Mouse (Mus musculus): Measurements from ENCODE around the gene Polr3gl. TPM values are rescaled to one million over a fixed set of nuclear protein-coding genes. Genes with fewer than 3 reads are reported as not detected.

Gene Polr3gl
- polyA plus RNA-seq, 1 experiment from 2014 or later: 52.1 TPM

DNA sequence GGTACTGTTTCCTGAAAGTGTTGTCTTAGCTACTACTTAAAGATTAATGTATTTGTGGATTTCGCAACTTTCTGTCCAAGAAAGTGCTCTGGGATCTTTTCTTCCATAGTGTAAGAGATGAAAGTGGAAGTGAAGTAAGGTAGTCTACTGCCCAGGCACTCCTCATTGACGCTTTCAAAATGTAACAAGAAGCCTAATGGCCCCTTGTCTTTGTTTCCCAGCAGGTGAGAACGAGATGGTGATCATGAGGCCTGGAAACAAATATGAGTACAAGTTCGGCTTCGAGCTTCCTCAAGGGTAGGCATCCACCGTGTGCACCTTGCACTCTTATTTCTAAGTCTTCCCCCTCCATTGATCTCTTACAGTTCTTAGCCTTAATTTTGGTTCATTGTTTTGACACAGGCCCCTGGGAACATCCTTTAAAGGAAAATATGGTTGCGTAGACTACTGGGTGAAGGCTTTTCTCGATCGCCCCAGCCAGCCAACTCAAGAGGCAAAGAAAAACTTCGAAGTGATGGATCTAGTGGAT, 35.2 kb downstream of the Polr3gl start:
- Histone ChIP-seq H3K4me1 (peaks cover 42% of the 10 kb centered on the region), H3K36me3 (peaks cover 21% of the 10 kb centered on the region), H3K4me2 (replicated peaks) (peak overlapping the region; percentile 79), H3K9me3 (no peaks in the 10 kb centered on the region), H3K4me3 (peak overlapping the region; percentile 79), H3K9ac (peak overlapping the region; percentile 81), H3K27me3 (no peaks in the 10 kb centered on the region), H3K27ac (peak overlapping the region; percentile 91; the same call in 1 of the 2 replicates)
- WGBS: 47% methylated on average over 10 of the region's 10 CpGs
- no peak for ATAC-seq (ENCODE audit: insufficient number of reproducible peaks, insufficient read depth, low FRiP score, low TSS enrichment)

DNA sequence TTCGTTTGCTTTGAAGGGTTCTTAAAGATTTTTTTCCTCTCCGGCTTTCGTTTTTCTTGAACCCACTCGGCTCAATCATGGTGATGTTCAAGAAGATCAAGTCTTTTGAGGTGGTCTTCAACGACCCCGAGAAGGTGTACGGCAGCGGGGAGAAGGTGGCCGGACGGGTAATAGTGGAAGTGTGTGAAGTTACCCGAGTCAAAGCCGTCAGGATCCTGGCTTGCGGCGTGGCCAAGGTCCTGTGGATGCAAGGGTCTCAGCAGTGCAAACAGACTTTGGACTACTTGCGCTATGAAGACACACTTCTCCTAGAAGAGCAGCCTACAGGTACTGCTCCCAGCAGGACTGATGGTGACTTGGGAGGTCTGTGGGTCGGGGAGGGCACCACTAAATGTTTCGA, 35.8 kb downstream of the Polr3gl start:
- Histone ChIP-seq H3K4me2 (replicated peaks) (peak overlapping the region; percentile 79), H3K9ac (peak overlapping the region; percentile 81), H3K4me1 (peaks cover 42% of the 10 kb centered on the region), H3K4me3 (peak overlapping the region; percentile 79), H3K9me3 (no peaks in the 10 kb centered on the region), H3K36me3 (peaks cover 21% of the 10 kb centered on the region), H3K27me3 (no peaks in the 10 kb centered on the region), H3K27ac (peak overlapping the region; percentile 91)
- under 1% methylated on average over 17 of the region's 17 CpGs for WGBS
- ATAC-seq (ENCODE audit: insufficient number of reproducible peaks, insufficient read depth, low FRiP score, low TSS enrichment): peak; percentile 13; the same call in 1 of the 2 replicates

DNA sequence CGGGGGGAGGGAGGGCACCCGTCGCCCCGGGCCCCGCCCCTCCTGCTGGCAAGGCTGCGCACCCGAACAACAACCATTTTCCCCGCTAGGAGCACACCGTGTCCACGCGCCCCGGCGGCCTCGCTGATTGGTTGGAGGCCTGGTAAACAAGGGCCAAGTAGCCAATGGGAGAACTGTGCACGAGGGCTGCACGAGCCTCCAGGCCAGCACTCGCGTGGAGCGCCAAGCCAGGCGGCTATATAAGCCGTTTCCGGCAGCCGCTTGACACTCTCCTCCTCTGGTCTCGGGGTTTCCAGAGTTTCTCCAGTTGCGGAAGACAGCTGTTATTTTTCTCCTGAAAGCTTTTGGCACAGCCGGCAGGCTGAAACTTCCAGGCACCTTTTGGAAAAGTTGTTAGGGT, 36.3 kb downstream of the Polr3gl start, which contains the start of gene Txnip:
Gene Txnip (plus strand): TSS at position 264 of the 400 bp plus-strand sequence.
- peaks cover 42% of the 10 kb centered on the region for H3K4me1 ChIP-seq
- WGBS: under 1% methylated on average over 26 of the region's 26 CpGs

DNA sequence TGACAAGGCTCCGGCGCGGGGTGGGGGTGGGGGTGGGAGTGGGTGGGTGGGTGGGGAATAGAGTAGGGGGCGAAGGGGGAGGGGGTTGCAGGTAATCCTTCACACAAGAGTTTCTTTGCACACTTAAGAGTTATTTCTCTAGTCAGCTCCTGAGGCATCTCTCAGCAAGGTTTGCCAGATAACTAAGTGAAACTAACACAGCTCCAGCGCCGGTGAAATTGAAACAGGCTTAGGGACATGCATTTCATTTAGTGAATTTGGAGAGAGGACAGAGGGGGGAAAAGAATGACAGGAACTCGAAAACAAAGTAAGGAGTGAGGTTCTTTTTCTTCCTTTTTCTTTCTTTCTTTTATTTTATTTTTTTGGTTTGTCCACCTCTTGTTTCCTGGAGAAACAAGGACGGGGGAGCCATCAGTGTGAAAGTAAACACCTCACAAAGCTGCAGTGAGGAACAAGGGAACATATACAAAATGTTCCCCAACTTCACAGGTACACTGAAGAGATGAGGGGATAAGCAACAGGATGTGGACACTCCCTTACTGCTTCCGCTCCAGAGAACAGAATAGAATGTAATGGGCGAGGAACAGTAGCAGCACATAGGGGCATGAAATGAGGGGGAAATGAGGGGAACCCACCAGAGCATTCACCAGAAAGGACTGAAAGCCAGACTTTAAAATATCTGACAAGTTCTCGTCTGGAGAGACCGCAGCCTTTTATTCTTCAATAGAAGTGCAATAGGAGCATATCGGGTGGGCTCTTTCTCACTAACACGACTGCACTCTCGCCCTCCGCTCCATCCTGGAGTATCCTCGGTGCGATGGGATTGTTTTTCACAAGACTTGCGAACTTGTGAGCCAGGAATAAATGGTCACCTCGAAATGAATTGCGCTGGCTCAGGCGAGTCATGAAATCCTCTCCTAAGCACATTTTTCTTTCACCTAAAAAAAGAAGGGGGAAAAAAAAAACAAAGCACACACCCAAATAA, 37.0 kb downstream of the Polr3gl start:
- Histone ChIP-seq H3K4me1 (peaks cover 42% of the 10 kb centered on the region), H3K4me2 (replicated peaks) (peak overlapping the region; percentile 79), H3K27ac (peak overlapping the region; percentile 91), H3K36me3 (peaks cover 21% of the 10 kb centered on the region), H3K9me3 (no peaks in the 10 kb centered on the region), H3K4me3 (peak overlapping the region; percentile 79), H3K9ac (peak overlapping the region; percentile 81), H3K27me3 (no peaks in the 10 kb centered on the region)
- no peak for ATAC-seq (ENCODE audit: insufficient number of reproducible peaks, insufficient read depth, low FRiP score, low TSS enrichment)
- WGBS: 5% methylated on average over 22 of the region's 22 CpGs

More for the DNA sequence above, 36.3 kb downstream of the Polr3gl start, which contains the start of gene Txnip:
- Histone ChIP-seq H3K9ac (peak within 1 kb of the TSS; percentile 81), H3K36me3 (peaks cover 21% of the 10 kb centered on the region), H3K9me3 (no peaks in the 10 kb centered on the region), H3K27me3 (no peaks in the 10 kb centered on the region), H3K4me3 (peak within 1 kb of the TSS; percentile 79), H3K4me2 (replicated peaks) (peak within 1 kb of the TSS; percentile 79), H3K27ac (peak within 1 kb of the TSS; percentile 91)
- peak; percentile 98 for ATAC-seq (ENCODE audit: insufficient number of reproducible peaks, insufficient read depth, low FRiP score, low TSS enrichment)

DNA sequence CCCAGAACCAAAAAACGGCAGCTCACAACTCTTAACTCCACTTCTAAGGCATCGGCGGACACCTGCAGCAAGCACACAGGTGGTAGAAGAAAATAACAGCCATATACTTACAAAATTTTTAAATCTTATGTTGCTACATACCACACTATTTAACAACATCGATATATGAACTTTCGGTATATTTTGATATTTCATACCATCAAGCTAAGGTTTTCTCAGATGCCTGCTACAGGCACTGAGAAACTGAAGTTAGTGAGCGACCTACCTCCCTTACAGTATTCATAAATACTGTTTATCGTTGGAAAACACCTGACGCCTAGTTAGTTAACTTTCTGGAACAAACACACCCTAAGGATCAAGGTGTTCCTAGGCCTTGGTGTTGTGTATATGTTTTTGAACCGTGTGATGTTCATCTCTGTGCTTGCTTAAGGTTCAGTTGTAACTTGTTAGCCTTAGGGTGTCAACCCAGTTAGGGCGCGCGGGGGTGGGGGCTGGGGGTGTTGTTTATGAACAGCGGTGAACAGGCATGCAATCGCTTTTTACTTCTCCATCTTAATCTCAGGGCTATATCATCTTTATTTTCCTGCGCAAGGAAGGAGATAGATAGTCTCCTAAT, 37.9 kb downstream of the Polr3gl start:
- 79% methylated on average over 15 of the region's 15 CpGs for whole genome bisulfite sequencing
- no peak overlapping the region for H3K9ac ChIP-seq
- H3K36me3 ChIP-seq: peaks cover 17% of the 10 kb centered on the region

DNA sequence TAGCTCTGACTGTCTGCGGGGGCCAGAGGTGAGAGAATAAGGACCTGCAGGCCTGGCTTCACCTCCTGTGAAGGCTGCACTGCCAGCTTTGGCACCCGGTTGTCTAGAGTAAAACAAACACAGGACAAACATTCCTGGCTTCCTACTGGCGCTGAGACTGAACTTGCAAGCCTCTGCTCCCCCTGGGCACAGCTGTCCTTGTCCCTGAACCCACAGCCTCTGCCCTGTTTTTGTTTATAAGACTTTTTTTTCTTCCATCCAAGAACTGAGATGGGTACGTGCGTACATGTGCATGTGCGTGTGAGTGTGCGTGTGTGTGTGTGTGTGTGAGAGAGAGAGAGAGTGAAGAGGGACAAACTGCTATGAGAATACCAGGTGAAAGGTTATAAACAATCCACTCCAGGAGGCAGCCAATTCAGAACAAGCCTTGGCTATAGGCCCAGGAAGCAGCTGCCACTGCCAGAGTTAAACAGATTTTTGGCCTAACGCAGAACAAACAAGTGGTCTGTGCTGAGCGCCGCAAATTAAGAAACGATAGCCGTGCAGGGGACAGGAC, 38.9 kb downstream of the Polr3gl start:
- H3K9me3 ChIP-seq: no peaks in the 10 kb centered on the region
- peaks cover 7% of the 10 kb centered on the region for H3K36me3 ChIP-seq
- peaks cover 33% of the 10 kb centered on the region for H3K4me1 ChIP-seq
- peak overlapping the region; percentile 61 for H3K27ac ChIP-seq
- WGBS: 43% methylated on average over 12 of the region's 12 CpGs
- ATAC-seq (ENCODE audit: insufficient number of reproducible peaks, insufficient read depth, low FRiP score, low TSS enrichment): no peak
- H3K27me3 ChIP-seq: no peaks in the 10 kb centered on the region
- no peak overlapping the region for H3K4me3 ChIP-seq
- peak overlapping the region; percentile 30; the same call in 1 of the 2 replicates for H3K9ac ChIP-seq
- no peak overlapping the region for H3K4me2 ChIP-seq (replicated peaks)

More for the DNA sequence above, 37.9 kb downstream of the Polr3gl start:
- Histone ChIP-seq H3K9me3 (no peaks in the 10 kb centered on the region), H3K27ac (peak overlapping the region; percentile 61; the same call in 1 of the 2 replicates), H3K4me3 (peak overlapping the region; percentile 79; the same call in 1 of the 2 replicates), H3K4me1 (peaks cover 38% of the 10 kb centered on the region), H3K27me3 (no peaks in the 10 kb centered on the region), H3K4me2 (replicated peaks) (peak overlapping the region; percentile 79)
- ATAC-seq (ENCODE audit: insufficient number of reproducible peaks, insufficient read depth, low FRiP score, low TSS enrichment): no peak

DNA sequence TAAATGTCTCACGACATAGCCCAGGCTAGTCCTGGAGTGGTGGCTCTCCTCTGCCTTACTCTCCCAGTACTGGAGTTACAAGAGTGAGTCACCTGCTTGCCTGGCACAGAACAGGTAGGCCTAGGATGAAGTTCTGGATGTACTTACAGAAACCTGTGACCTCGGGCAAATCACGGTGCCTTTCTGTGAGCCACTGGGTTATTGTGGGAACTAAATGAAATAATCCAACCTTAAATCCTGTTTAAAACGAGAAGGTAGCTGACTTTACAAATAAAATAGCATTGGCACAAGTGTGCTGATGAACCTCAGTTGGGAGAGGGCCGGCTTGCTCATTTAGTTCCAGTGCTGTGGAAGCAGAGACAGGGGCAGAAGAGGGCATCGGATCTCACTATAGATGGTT, 39.7 kb downstream of the Polr3gl start:
- H3K9me3 ChIP-seq: no peaks in the 10 kb centered on the region
- WGBS: 74% methylated on average over 6 of the region's 6 CpGs
- no peak overlapping the region for H3K9ac ChIP-seq
- peaks cover 24% of the 10 kb centered on the region for H3K4me1 ChIP-seq
- H3K27me3 ChIP-seq: no peaks in the 10 kb centered on the region
- ATAC-seq (ENCODE audit: insufficient number of reproducible peaks, insufficient read depth, low FRiP score, low TSS enrichment): no peak
- H3K4me3 ChIP-seq: no peak overlapping the region
- H3K36me3 ChIP-seq: no peaks in the 10 kb centered on the region
- no peak overlapping the region for H3K4me2 ChIP-seq (replicated peaks)
- no peak overlapping the region for H3K27ac ChIP-seq

DNA sequence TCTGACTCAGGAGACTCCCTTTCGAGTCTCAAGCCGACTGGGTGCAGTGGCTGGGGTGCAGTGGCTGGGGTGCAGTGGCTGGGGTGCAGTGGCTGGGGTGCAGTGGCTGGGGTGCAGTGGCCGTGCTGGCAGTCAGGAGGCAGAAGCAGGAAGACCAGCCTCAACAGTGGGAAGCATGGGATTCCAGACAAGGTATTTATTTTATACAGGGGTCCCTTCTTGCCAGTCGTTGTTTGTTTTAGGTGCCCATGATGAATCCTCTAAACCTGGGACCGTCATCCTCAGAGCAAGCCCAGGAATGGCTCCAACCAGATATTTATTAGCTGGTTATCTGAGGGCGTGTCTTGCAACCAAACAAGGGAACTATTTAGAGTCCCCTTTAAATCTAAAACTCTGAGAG, 40.4 kb downstream of the Polr3gl start:
- H3K4me2 ChIP-seq (replicated peaks): no peak overlapping the region
- 87% methylated on average over 6 of the region's 6 CpGs for WGBS
- no peak for ATAC-seq (ENCODE audit: insufficient number of reproducible peaks, insufficient read depth, low FRiP score, low TSS enrichment)

DNA sequence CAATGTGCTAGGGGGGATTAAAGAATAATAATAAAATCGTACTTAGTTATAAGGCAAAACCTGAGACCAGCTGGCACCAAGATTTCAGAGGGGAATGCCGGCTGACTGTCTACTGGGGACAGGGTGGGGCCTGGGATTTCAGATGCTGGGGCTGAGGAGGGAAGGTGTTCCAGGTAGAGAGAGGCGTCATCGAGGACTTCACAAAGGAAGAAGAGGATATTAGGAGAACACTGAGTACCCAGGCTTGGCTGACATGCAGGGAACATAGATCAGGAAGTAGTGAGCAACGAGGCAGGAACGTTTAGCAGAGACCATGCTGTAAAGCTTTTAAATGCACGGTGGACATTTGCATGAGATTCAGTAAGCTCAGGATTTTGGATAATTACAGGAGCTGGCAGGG, 42.1 kb downstream of the Polr3gl start:
- Histone ChIP-seq H3K4me1 (peaks cover 18% of the 10 kb centered on the region; the same call in 1 of the 2 replicates), H3K9ac (no peak overlapping the region), H3K27ac (no peak overlapping the region), H3K27me3 (no peaks in the 10 kb centered on the region), H3K4me2 (replicated peaks) (no peak overlapping the region), H3K9me3 (no peaks in the 10 kb centered on the region), H3K36me3 (no peaks in the 10 kb centered on the region), H3K4me3 (no peak overlapping the region)
- WGBS: 79% methylated on average over 7 of the region's 7 CpGs
- ATAC-seq (ENCODE audit: insufficient number of reproducible peaks, insufficient read depth, low FRiP score, low TSS enrichment): no peak

More for the DNA sequence above, 40.4 kb downstream of the Polr3gl start:
- Histone ChIP-seq H3K27me3 (no peaks in the 10 kb centered on the region), H3K4me3 (no peak overlapping the region), H3K27ac (no peak overlapping the region), H3K9me3 (no peaks in the 10 kb centered on the region), H3K36me3 (no peaks in the 10 kb centered on the region), H3K9ac (no peak overlapping the region), H3K4me1 (peaks cover 20% of the 10 kb centered on the region; the same call in 1 of the 2 replicates)

DNA sequence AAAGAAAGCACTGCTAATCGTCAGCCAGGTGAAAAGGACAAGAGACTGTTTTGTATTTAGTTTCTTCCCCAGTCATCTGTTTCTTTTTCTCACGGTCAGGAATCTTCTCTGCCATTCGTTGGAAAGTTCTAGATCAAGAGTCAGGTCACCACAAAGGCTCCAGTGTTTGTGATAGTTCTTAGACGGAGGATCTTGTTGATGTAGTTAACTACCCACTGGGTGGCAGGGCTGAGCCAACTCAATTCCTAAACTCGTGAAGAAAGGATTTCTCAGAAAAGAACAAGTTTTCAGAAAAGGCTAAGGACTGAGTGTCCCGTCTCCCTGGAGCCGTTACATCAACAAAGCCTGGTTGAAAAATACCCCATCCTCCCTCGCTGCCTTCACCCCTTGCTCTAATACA, 42.8 kb downstream of the Polr3gl start:
- peaks cover 11% of the 10 kb centered on the region; the same call in 1 of the 2 replicates for H3K4me1 ChIP-seq
- WGBS: 12% methylated on average over 8 of the region's 8 CpGs
- H3K36me3 ChIP-seq: no peaks in the 10 kb centered on the region
- ATAC-seq (ENCODE audit: insufficient number of reproducible peaks, insufficient read depth, low FRiP score, low TSS enrichment): no peak
- H3K27ac ChIP-seq: 0 out of 2 replicates have a peak overlapping the region, but pooled peaks have one; percentile 7
- no peaks in the 10 kb centered on the region for H3K27me3 ChIP-seq
- H3K9me3 ChIP-seq: no peaks in the 10 kb centered on the region
- H3K9ac ChIP-seq: no peak overlapping the region
- no peak overlapping the region for H3K4me2 ChIP-seq (replicated peaks)
- no peak overlapping the region for H3K4me3 ChIP-seq

DNA sequence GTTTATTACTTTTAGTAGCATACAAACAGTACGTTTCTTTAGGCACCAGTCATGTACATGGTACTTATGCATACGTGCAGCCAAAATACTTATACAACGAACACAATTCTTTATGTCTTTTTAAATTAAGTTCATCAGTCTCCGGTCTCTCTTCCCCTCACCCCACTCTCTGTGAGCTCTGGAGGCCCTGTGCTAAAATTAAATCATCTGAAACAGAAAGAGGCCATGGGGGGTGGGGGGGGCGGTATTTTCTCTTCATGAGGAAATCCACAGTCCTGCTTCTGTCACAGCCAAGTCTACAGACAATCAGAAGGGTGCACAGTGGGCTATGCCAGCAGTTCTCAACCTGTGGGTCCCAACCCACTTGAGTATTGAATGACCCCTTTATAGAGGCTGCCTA, 44.6 kb downstream of the Polr3gl start:
- no peaks in the 10 kb centered on the region for H3K4me1 ChIP-seq
- no peaks in the 10 kb centered on the region for H3K36me3 ChIP-seq
- H3K27ac ChIP-seq: no peak overlapping the region
- H3K9me3 ChIP-seq: no peaks in the 10 kb centered on the region
- H3K4me2 ChIP-seq (replicated peaks): no peak overlapping the region
- H3K9ac ChIP-seq: no peak overlapping the region
- ATAC-seq (ENCODE audit: insufficient number of reproducible peaks, insufficient read depth, low FRiP score, low TSS enrichment): no peak
- no peaks in the 10 kb centered on the region for H3K27me3 ChIP-seq
- H3K4me3 ChIP-seq: no peak overlapping the region
- WGBS: 76% methylated on average over 5 of the region's 5 CpGs

All from embryonic facial prominence, embryonic 12.5 days (tissue).